Mouse (Mus musculus): ENCODE data around the gene Rora. TPM values are rescaled to one million over a fixed set of nuclear protein-coding genes. Genes with fewer than 3 reads are reported as not detected.

The Rora gene
- polyA plus RNA-seq, 1 experiment: not detected

DNA sequence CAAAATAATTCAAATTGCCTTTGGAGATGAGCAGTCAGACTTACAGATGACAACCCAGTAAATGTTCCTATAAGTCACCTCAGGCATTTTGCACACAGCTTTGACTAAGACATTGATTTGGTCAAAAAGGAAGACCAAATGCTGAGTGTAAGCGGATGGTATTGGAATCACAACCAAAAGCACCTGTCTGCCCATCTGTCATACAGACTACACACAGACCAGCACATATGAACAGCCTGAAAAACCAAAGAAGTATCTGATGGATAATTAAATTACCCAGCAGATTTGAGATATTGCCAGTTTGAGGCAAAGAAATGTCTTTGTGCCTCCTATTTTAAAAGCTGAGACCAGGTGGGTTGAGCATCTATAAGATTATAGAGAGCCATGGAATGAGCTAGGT is 161.1 kb downstream of the Rora start:
- no peak for TF ChIP-seq GATA1 (IDR thresholded peaks at IDR 0.05; ENCODE audit: low read length)

DNA sequence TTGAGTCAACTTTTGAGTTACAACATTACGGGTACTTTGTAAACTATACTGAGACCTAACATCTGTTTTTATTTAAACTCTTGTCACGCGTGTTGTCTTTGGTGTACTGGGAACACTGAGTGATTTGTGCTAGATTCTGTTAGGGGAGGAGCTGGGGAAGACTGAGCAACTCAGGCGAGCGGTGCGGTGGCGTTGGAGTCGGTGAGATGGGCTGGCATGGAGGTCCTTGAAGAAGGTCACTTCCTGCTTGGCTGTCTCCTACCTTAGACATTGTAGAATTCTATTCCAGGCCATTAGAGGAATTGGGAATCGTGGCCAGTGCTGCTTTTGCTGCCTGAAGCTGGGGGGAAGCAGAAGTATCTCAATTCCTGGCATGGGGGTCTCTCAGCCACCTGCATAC is 162.3 kb downstream of the Rora start:
- no peak for TF ChIP-seq GATA1 (IDR thresholded peaks at IDR 0.05; ENCODE audit: low read length)

DNA sequence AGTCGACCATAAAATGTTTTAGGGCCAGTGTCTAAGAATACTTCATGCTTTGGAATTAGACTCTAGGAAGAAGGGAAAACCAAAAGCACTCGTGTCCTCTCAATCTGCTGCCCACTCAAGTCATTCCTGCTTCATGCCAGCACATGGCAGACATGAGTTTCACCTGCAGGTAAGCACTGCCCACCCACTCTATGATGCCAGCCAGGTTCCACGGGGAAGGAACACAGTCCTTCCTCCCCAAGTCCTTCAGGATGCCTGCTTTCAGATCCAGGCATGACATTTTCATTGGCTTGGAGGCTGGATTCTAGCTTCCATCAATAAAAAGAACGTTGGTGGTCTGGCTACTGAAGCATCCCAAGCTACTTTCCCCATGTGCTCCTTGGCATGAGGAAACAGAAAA is 166.4 kb downstream of the Rora start:
- no peak for TF ChIP-seq GATA1 (IDR thresholded peaks at IDR 0.05; ENCODE audit: low read length)

DNA sequence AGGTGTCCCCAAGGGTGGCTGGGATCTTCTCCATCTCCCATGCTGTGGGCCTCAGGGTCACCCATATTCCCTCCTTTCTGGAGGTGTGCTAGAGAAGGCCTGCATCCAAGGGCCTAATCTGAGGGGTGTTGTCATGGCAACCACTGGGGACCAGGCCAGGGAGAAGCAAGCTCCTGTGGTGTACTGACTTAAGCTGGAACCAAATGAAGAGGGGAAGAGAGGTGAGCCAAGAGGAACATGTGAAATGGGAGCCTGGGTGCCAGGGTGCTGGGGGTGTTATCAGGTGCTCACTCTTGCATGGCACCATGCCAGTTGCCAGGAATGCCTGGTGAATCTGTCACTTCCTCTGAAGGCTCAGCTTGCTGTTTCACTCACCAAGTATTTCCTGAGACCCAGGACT is 166.9 kb downstream of the Rora start:
- TF ChIP-seq GATA1 (IDR thresholded peaks at IDR 0.05; ENCODE audit: low read length): no peak

DNA sequence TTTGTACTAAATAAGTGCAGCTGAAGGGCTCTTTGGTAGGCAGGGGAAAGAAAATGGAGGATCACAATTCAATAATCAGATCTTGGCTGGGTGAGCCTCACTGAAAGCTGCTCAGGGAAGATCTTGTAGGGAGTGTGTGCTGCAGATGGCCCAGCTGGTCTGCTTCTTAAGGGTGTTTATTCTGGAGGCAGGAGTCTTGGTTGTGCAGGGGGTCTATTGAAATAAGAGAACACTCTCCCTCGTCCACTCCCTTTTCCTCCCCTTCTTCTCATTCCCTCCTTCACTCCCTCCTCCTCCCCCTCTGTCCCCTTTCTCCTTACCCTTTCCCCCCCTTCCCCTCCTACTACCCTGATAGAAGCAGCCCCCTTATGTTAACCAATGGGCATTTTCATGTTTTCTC is 167.8 kb downstream of the Rora start:
- no peak for TF ChIP-seq GATA1 (IDR thresholded peaks at IDR 0.05; ENCODE audit: low read length)

DNA sequence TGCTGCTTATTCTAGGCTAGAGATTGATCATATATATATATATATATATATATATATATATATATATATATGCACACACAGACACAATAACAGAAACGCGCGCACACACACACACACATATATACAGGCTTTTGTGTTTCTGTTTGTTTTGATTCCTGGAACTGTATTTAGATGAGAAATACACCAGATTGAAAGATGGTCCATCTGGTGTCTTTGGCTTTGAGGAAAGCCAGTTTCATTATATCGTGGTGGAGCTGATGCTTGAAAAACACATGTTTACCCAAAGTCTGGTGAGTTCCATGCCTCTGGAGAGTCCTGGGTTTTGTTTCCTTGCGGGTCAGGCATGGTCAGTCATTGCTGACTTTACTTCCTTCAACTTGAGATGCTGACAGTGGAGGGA is 169.7 kb downstream of the Rora start:
- no peak for TF ChIP-seq GATA1 (IDR thresholded peaks at IDR 0.05; ENCODE audit: low read length)

DNA sequence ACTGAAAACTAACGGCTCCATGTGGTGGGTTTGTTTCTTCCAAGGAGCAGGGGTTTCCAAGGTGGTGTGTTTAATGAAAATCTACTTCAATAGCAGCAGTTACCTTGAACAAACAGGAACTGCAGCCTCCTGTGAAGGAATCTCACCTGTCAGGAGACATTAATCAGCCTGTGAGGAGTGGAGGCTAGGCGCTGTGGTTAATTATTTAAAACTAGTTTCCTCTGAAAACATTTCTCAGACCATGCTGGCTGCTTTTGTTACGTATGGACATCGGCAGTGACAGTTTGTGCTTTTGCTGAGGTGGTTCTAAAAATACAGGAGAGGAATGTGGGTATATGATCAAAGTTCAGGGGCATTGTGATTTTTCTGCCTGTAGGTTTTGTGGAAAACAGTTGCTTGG is 171.5 kb downstream of the Rora start:
- TF ChIP-seq GATA1 (IDR thresholded peaks at IDR 0.05; ENCODE audit: low read length): no peak

DNA sequence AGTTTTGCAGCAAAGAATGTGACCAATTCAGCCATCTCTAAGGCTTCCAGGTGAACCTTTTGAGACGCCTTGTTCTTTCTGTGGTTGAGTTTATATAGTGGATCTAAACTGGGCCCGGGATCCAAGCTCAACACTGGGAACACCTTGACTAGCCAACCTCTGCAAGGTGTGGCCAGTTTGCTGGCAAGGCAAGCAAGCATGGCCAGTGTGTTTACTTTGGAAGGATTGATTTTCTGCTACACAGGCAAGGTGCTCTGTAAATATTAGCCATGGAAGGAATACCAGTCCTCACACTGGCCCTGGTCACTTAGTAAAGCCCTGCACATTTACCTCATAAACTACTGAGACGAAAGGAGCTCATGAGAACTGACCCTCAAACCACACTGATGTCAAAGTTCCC is 172.3 kb downstream of the Rora start:
- TF ChIP-seq GATA1 (IDR thresholded peaks at IDR 0.05; ENCODE audit: low read length): no peak

DNA sequence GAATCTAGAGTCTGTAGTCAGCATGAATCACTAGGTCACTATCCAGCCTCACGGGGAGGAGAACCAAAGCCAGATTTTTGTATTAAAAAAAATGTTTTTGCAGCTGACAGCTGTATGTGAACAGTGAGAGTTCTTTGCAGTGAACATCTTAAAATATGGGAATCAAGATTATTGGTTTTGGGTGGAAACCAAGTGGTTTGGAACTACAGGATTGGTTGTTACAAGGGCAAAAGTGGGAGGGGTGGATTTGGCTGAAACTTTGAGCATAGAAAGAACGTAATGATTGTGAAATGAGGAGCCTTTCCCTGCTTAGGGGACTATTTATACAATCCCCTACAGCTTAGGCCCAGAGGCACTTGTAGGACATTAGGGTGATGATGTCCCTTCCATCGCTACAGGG is 173.9 kb downstream of the Rora start:
- TF ChIP-seq GATA1 (IDR thresholded peaks at IDR 0.05; ENCODE audit: low read length): no peak

DNA sequence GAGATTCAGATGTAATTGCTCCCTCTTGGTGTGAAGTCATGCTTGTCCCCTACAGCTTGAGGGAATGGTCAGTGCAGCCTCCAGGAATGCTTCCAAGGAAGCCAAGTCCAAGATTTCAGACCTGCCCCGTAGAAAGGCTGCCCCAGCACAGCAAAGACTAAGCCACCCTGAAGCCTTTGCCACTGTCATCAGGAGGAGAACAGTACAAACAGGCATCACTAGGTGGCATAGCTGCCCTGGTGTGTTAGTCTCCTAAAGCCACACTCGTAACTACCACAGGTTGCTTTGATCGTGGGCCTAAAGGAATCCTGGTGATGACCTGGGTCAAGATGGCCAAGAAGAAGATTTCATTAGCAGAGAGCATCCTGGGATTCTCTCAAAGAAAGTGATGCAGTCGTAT is 176.3 kb downstream of the Rora start:
- no peak for TF ChIP-seq GATA1 (IDR thresholded peaks at IDR 0.05; ENCODE audit: low read length)

DNA sequence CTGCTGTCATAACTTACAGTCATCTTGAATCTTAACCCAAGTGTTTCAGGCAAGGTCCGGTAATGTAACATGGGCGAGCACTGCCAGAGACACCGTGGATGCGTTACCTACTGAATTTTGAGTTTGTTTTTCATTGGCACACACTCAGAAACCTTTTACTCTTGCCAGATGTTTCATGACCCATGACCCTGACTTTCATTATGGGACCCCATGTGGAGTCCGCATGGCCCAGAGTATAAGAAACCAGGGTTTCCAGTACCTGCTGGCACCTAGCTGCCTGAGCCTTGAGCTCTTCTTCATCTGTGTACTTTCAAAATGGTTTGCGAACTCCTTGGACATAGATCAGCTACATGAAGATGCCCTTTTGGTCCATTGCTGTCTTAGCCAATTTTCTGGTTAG is 179.7 kb downstream of the Rora start:
- TF ChIP-seq GATA1 (IDR thresholded peaks at IDR 0.05; ENCODE audit: low read length): no peak

DNA sequence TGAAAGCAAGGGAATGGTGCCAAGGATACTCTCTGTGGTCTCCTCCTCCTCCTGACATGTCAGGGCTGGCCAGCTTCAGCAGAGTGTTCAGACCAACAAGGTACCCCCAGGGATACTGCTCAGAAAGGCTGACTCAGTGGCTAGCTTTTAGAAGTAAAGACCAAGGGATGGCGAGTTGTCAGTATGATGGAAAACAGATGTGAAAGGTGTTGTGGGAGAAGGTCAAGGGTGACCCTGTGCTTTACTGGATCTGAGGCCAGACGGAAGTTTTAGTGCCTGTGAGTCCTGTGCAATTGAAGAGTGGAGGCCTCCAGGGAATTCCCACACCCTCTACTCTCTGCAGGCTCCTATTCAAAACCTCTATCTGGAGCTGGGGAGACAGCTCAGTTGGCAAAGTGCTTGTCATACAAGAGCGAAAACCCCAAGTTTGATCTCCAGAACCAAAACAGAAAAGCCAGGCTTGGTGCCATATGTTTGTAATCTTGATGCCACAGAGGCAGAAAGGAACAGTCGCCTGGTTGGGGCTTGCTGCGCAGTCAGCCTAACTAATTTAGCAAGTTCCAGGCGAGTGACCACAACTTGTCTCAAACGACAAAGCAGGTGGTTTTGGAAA is 181.6 kb downstream of the Rora start:
- TF ChIP-seq GATA1 (IDR thresholded peaks at IDR 0.05; ENCODE audit: low read length): no peak

DNA sequence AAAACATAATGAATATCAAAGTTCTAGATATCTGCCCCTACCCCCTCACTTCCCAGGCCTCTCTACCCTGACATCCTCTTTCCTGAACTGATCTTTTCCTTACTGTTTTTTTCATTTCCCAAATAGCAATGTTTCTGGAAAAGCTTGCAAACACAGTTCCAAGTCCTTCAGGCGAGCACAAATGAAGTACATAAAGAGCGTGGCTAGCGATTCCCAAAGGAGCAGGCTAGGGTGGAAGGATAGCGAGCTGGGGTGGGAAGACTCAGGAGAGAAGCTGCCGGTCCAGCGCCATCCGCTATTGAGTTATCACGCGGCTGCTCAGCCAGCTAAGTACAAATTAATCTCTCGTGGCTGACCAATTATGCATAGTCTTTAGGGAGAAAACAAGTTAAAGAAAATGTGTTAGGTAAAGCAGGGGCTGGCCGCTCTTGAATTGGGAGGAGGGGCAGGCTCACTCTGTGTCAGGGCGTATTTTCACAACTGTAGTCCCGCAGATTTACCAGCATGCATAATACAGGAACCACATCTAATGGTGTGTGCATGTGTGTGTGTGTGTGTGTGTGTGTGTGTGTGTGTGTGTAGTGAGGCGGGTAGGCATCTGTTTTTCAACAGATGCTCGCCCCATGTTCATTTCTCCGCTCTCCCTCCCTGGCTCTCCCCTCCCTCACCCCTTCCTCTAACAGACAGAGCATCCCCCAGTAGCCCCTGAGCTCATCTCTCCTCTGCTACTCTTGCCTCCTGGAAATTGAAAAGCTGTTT is 188.7 kb downstream of the Rora start:
- TF ChIP-seq GATA1 (IDR thresholded peaks at IDR 0.05; ENCODE audit: low read length): no peak

DNA sequence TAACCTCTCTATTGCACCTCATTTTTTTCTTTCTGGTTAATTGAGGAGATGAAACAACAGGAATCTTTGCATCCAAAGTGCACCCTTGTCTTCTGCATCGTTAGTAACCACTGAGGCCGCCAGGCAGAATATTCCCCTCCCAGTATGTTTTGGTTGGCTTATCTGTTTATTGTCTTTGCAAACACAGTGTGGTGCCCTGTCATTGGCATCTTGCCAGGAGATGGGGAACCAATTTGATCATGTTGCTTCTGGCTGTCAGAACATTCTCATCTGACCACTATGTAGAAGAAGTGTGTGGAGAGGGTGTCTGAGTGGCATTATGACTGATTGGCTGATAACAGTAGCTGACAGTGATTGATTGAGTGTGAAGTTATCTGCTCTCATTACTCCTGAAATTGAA is 192.0 kb downstream of the Rora start:
- TF ChIP-seq GATA1 (IDR thresholded peaks at IDR 0.05; ENCODE audit: low read length): no peak

DNA sequence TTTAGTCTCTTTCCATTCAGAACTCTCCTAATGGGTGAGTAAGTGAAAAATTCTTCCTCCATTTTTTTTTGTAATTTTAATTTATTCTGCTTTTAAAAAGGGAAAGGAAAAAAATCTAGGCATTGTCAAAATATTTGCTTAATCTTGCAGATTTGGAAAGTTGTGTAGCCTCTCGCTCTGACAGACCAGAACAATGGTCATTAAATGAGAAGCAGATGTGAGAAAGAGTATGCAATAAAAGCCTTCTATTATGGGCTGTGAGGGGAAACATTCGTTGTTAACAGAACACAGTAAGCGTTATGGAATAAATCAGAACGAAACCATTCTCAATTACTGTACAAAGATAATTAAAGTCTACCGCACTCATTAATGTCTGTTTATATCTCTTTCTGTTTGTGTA is 196.7 kb downstream of the Rora start:
- TF ChIP-seq GATA1 (IDR thresholded peaks at IDR 0.05; ENCODE audit: low read length): no peak

DNA sequence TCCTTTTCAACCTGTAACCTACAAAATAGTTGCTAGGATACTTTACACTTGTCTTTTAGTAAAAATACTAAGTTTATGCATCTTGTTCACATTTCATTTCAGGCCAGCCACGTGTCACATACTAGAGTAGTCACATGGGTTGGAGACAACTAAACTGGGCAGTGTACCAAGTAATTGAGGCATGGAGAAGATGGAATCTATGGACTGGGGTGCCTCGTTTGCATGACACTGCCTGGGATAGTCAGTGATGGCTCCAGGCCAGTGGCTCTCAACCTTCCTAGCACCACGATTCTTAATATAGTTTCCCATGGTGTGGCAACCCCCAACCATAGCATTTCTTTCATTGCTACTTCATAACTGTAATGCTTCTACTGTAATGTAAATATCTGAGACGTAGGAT is 198.6 kb downstream of the Rora start:
- no peak for TF ChIP-seq GATA1 (IDR thresholded peaks at IDR 0.05; ENCODE audit: low read length)

DNA sequence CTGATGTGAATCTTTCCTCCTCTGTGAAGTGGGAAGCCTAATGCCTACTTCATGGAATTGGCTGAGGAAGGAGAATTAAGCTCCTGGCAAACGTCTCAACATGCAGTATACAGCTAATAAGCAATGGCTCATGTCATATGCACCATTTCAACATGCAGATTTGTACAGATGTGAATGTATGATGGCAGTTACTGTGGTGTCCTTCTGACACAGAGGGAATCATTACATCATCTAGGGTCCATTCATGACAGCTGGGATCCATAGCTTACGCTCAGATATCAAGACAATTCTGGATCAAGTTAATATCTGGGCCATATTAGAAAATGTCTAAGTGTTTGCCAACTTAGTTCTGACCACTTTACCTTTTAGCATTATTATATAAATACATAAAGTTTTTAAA is 199.3 kb downstream of the Rora start:
- TF ChIP-seq GATA1 (IDR thresholded peaks at IDR 0.05; ENCODE audit: low read length): no peak

All from G1E-ER4 (cell line).